Comparison of ENCODE assay signal across 20 mouse cellular contexts in genomic region chr5:100238287-100239036, GRCm38 (mm10).
DNase-seq lines count a peak whose midpoint lies in the region; ATAC-seq and TF ChIP-seq lines count a peak whose summit lies in the region.
"Had no signal": no experiment of that assay in that cellular context is flagged by ENCODE, and none has a peak within 500 bp of the region (broad histone marks: within the 10 kb centered on the region; RNA-seq: fewer than 3 reads in every experiment).

No protein-coding gene starts in this region.

- H3K4me3 ChIP-seq in forebrain, postnatal 0 days (ENCODE audit: low read depth, low read length) = no peak overlapping the region
- H3K4me3 ChIP-seq in forebrain, embryonic 15.5 days = no peak overlapping the region
- no peak overlapping the region for H3K4me3 ChIP-seq in bone marrow, adult 2 months (replicated peaks; ENCODE audit: control insufficient read depth, low read depth, low read length)
- H3K4me3 ChIP-seq: forebrain, embryonic 13.5 days; heart, embryonic 13.5 days; limb, embryonic 15.5 days; midbrain, embryonic 15.5 days had no signal

- no peaks in the 10 kb centered on the region for H3K36me3 ChIP-seq in forebrain, postnatal 0 days (ENCODE audit: insufficient read depth)
- H3K36me3 ChIP-seq in forebrain, embryonic 15.5 days = no peaks in the 10 kb centered on the region
- H3K36me3 ChIP-seq: heart, embryonic 13.5 days; limb, embryonic 15.5 days; midbrain, embryonic 15.5 days had no signal

- no peak overlapping the region for H3K27ac ChIP-seq in forebrain, postnatal 0 days (ENCODE audit: low read depth, low read length)
- H3K27ac ChIP-seq in forebrain, embryonic 15.5 days (replicated peaks) = no peak overlapping the region
- peak overlapping the region; percentile 34; the same call in 1 of the 2 replicates for H3K27ac ChIP-seq in bone marrow, adult 2 months (ENCODE audit: control insufficient read depth, insufficient read depth, low read depth, low read length, poor library complexity)
- H3K27ac ChIP-seq: forebrain, embryonic 13.5 days; heart, embryonic 13.5 days; limb, embryonic 15.5 days; midbrain, embryonic 15.5 days had no signal

- no peak overlapping the region for H3K9ac ChIP-seq in forebrain, postnatal 0 days
- H3K9ac ChIP-seq in forebrain, embryonic 15.5 days (replicated peaks) = no peak overlapping the region
- H3K9ac ChIP-seq: forebrain, embryonic 13.5 days; heart, embryonic 13.5 days; limb, embryonic 15.5 days; midbrain, embryonic 15.5 days had no signal

- ATAC-seq in forebrain, postnatal 0 days = no peak
- ATAC-seq in forebrain, embryonic 15.5 days (replicated peaks) = no peak
- ATAC-seq in megakaryocyte-erythroid progenitor cell, adult 5-6 weeks (replicated peaks; ENCODE audit: low FRiP score, low TSS enrichment, poor library complexity, severe bottlenecking) = peak; percentile 11; the same call in 1 of the 2 replicates
- ATAC-seq: forebrain, embryonic 13.5 days; midbrain, embryonic 15.5 days; Patski had no signal

- H3K4me2 ChIP-seq in forebrain, postnatal 0 days (ENCODE audit: low read depth) = no peak overlapping the region
- no peak overlapping the region for H3K4me2 ChIP-seq in forebrain, embryonic 15.5 days (replicated peaks)
- H3K4me2 ChIP-seq: forebrain, embryonic 13.5 days; heart, embryonic 13.5 days; limb, embryonic 15.5 days; midbrain, embryonic 15.5 days had no signal

- TF ChIP-seq CTCF in forebrain, postnatal 0 days (IDR thresholded peaks at IDR 0.05; ENCODE audit: low read depth) = peak; percentile 31
- TF ChIP-seq CTCF in bone marrow, adult 2 months (IDR thresholded peaks at IDR 0.05; ENCODE audit: control insufficient read depth, insufficient read depth, low read length) = no peak

- WGBS in forebrain, postnatal 0 days = 85% methylated on average over 15 of the region's 15 CpGs
- 83% methylated on average over 15 of the region's 15 CpGs for WGBS in forebrain, embryonic 15.5 days
- 48% methylated on average over 15 of the region's 15 CpGs for WGBS in bone marrow, adult 2 months

- intact Hi-C loops in left cerebral cortex, postnatal 4 days (cut with DNase I) = no loop called here

- no peaks in the 10 kb centered on the region for H3K4me1 ChIP-seq in forebrain, postnatal 0 days (ENCODE audit: insufficient read depth)
- H3K4me1 ChIP-seq in forebrain, embryonic 15.5 days = no peaks in the 10 kb centered on the region
- H3K4me1 ChIP-seq in bone marrow, adult 2 months (ENCODE audit: control insufficient read depth, insufficient read depth, low read length) = peaks cover 4% of the 10 kb centered on the region; the same call in 1 of the 2 replicates
- H3K4me1 ChIP-seq: forebrain, embryonic 13.5 days; limb, embryonic 15.5 days had no signal

- H3K27me3 ChIP-seq in forebrain, postnatal 0 days (ENCODE audit: insufficient read depth, low read length) = no peaks in the 10 kb centered on the region
- no peaks in the 10 kb centered on the region for H3K27me3 ChIP-seq in forebrain, embryonic 15.5 days
- H3K27me3 ChIP-seq: forebrain, embryonic 13.5 days; heart, embryonic 13.5 days; limb, embryonic 15.5 days; midbrain, embryonic 15.5 days had no signal

- no peak for TF ChIP-seq POLR2A in bone marrow, adult 2 months (IDR thresholded peaks at IDR 0.05; ENCODE audit: borderline replicate concordance, control insufficient read depth, low read depth, low read length)

- DNase-seq in forebrain, postnatal 0 days = no peak
- DNase-seq in left cerebral cortex, postnatal 4 days = peak; percentile 20
- DNase-seq in left cerebral cortex, adult 8-10 months (ENCODE audit: low spot score in 2 of 2) = no peak
- DNase-seq in gastrocnemius, postnatal 4 days (ENCODE audit: low spot score in 2 of 2) = no peak
- no peak for DNase-seq in thymus, postnatal 0 days (ENCODE audit: low spot score)
- DNase-seq: adrenal gland, adult 2 months; cerebellum, adult 8-10 months; heart, postnatal 14 days; kidney, adult 8-10 months; lung, adult 2 months; lung, postnatal 14 days; right cerebral cortex, postnatal 14 days had no signal

- H3K9me3 ChIP-seq in forebrain, postnatal 0 days (ENCODE audit: low read length) = no peaks in the 10 kb centered on the region
- H3K9me3 ChIP-seq in forebrain, embryonic 15.5 days = no peaks in the 10 kb centered on the region
- H3K9me3 ChIP-seq: forebrain, embryonic 13.5 days; heart, embryonic 13.5 days; limb, embryonic 15.5 days; midbrain, embryonic 15.5 days had no signal
